In the genomic region with DNA sequence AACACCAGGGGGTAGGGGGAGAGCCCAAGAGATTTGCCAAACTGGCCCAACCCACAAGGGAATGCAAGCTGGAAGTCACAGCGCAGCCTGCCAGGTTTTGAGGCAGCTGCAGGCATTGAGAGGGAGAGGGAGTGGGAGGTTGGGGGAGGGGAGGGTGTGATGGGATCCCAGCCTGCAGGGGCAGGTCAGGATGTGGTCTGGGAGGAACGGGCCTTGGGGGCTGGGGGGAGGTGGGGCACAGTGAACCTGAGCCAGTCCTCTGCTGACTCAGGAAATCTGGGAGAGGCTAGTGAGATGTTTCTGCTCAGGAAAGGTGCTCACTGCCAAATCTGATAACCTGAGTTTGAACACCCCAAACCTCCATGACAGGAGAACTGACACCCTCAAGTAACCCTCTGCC, we compare ENCODE assay signal across 8 mouse cellular contexts. TPM values are rescaled to one million over a fixed set of nuclear protein-coding genes. Genes with fewer than 3 reads are reported as not detected.
DNase-seq lines count a peak whose midpoint lies in the region; ATAC-seq and TF ChIP-seq lines count a peak whose summit lies in the region.

No protein-coding gene starts in this region.

- no peak overlapping the region for H3K27ac ChIP-seq in liver, embryonic 11.5 days (ENCODE audit: low read depth, low read length)
- H3K27ac ChIP-seq in embryonic fibroblast, embryonic 13.5 days (ENCODE audit: insufficient read depth, low read length), result peak overlapping the region; percentile 29; the same call in 1 of the 2 replicates

- no peaks in the 10 kb centered on the region for H3K27me3 ChIP-seq in liver, embryonic 11.5 days (replicated peaks; ENCODE audit: control insufficient read depth, insufficient read depth, low read length)

- 6% methylated on average over 2 of the region's 2 CpGs for WGBS in liver, embryonic 11.5 days

- no peak overlapping the region for H3K9ac ChIP-seq in liver, embryonic 11.5 days (ENCODE audit: low read depth, low read length)

- H3K4me3 ChIP-seq in liver, embryonic 11.5 days (ENCODE audit: low read depth, low read length), result no peak overlapping the region
- no peak overlapping the region for H3K4me3 ChIP-seq in embryonic fibroblast, embryonic 13.5 days (ENCODE audit: insufficient read depth, low read length)

- peak; percentile 57 for DNase-seq in adrenal gland, postnatal 14 days
- DNase-seq in adrenal gland, postnatal 10 days, result no peak
- DNase-seq in liver, result peak; percentile 37
- no peak for DNase-seq in liver, embryonic 11.5 days (ENCODE audit: low spot score)
- peak; percentile 65 for DNase-seq in lung, postnatal 36 days
- no peak for DNase-seq in thymus, postnatal 10 days (ENCODE audit: low spot score in 2 of 2)

- H3K4me2 ChIP-seq in liver, embryonic 11.5 days, result no peak overlapping the region

- no peak for TF ChIP-seq CTCF in embryonic fibroblast, embryonic 13.5 days (IDR thresholded peaks at IDR 0.05; ENCODE audit: borderline replicate concordance, insufficient read depth, low read length)

- H3K4me1 ChIP-seq in liver, embryonic 11.5 days (replicated peaks; ENCODE audit: control insufficient read depth, insufficient read depth, low read length), result peaks cover 19% of the 10 kb centered on the region
- H3K4me1 ChIP-seq in embryonic fibroblast, embryonic 13.5 days (ENCODE audit: control insufficient read depth, insufficient read depth, low read length), result peaks cover 25% of the 10 kb centered on the region

- TF ChIP-seq POLR2A in embryonic fibroblast, embryonic 13.5 days (IDR thresholded peaks at IDR 0.05; ENCODE audit: low read depth, low read length), result no peak

- no peak for ATAC-seq in liver, embryonic 11.5 days (replicated peaks; ENCODE audit: low FRiP score)
- no peak for ATAC-seq in frontal cortex, adult (ENCODE audit: low TSS enrichment)

- H3K9me3 ChIP-seq in liver, embryonic 11.5 days (ENCODE audit: control insufficient read depth, low read length), result no peaks in the 10 kb centered on the region

- H3K36me3 ChIP-seq in liver, embryonic 11.5 days (ENCODE audit: control insufficient read depth, insufficient read depth, low read length), result 0 out of 2 replicates have a peak, but pooled peaks cover under 1% of the 10 kb centered on the region

RNA-seq across cellular contexts. Expression of a gene that starts 10.9 kb away (rescaled TPM):
- total RNA-seq in adrenal gland, postnatal 14 days (2021), result 39.3 and 44.9 TPM in 2 replicates
- total RNA-seq in adrenal gland, postnatal 10 days (2021), result 10 to 100 TPM; 37.9 to 41.6 TPM
- polyA plus RNA-seq in liver, embryonic 11.5 days (2014; fragmentation: Nextera tagmentation; extraction: Ambion mirVana), result 22.9 and 24.1 TPM in 2 replicates
- polyA plus RNA-seq in embryonic fibroblast, embryonic 13.5 days (2011; ENCODE audit: insufficient read length, low read depth, missing spikeins), result 22.1 and 25.9 TPM in 2 replicates

Comparison
In these comparisons a context has a peak if more than half of its experiments do, and no peak if none do; other contexts are left out.
1. DNase-seq: peak in adrenal gland, postnatal 14 days (single experiment), liver (single experiment) and lung, postnatal 36 days (single experiment); none in adrenal gland, postnatal 10 days (single experiment), liver, embryonic 11.5 days (single experiment) and thymus, postnatal 10 days (0 of 2).